Mouse (Mus musculus) gastrocnemius, adult 18-20 months (tissue): Measurements from ENCODE around the gene Hnf4a. TPM values are rescaled to one million over a fixed set of nuclear protein-coding genes. Genes with fewer than 3 reads are reported as not detected.

Experiments
- DNase-seq: peaks from one replicate; pipeline ENCODE4 v3.0.0; 2021; ENCODE audit warnings: low spot score
- total RNA-seq, 2 experiments: library from RNA; stranded (reverse); gene quantifications; 2 replicates each; pipeline ENCODE4 v1.2.3; 2021

Hnf4a gene
- total RNA-seq, 2 experiments from 2014 or later = 0.21 to 0.28 TPM

DNA sequence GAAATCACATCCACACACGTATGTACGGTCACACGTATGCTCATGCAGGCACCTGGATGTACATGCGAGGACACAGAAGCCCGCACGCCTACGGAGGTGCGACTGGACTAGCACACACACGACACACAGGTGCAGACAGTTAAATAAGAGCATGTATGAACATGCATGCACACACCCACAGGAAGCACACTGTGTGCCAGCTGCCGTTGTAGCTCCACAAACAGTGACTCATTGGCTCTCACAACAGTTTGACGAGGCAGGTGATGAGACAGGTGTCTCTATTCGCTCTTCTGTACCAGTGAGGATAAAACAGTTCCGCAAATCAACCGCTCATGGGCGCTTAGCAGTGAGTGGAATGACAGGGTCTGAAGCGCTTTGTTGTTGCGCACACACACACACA, 16.0 kb upstream of the Hnf4a start:
- DNase-seq = no peak

- DNase-seq = no peak
Measured at GRCm38 (mm10) chr2:163491351-163491750, 15.3 kb upstream of the Hnf4a start.

DNA sequence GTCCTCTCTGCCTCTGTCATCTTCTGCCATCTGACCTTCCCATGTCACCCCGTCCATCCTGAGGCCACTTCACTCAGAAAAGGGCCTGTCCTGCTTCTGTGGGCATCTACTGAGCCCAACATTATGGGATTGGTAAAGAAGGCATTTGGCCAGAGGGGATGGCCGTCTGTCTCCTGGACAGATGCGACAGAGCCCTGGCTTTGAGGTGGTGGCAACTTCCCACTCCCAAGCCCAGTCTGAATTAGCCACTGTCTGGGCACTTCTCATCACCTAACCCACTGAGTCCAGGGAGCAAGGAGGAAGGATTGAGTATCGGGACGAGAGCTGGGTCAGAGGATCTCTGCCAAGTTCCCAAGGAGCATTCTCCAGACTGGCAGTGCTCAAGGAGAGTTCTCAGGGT, 14.6 kb upstream of the Hnf4a start, which contains the start of gene R3hdml:
Gene R3hdml, plus strand, starts transcription at position 301 of the 400 bp plus-strand sequence.
- no peak for DNase-seq

DNA sequence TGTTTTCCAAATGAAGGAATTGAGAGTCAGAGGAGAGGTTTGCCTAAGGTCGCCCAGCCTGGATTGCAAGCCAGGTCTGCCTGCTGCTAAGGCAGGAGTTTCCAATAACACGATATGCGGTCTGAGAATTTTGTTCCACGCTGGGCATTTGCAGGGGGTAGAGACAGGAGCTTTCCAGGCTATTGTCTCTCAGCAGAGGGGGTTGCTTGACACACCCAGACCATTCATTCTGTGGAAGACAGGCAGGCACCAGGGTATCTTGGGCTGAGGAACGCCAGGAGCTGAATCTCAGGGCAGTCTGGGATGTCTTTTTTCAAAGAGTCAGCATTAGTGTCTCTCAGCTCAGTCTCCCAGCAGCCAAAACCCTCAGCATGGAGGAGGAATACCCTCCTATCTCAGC, 13.6 kb upstream of the Hnf4a start:
- no peak for DNase-seq

DNA sequence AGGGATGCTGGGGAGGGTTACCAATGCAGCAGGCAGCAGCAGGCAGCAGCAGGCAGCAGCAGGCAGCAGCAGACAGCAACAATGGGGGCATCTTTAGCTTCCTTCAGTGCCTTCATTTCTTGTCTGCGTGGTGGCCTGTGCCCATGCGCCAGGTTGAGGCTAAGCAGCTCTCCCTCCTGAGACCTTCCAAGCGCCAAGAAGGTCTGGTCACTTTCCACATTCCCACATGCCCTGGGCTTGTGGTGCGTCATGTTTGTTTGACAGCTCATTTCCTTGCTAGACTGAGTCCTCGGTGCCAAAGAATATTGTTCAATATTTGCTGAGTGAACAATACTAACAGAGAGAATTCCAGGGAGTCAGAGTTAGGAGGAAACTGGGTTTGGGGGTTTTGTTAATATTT, 12.6 kb upstream of the Hnf4a start:
- DNase-seq = no peak

DNA sequence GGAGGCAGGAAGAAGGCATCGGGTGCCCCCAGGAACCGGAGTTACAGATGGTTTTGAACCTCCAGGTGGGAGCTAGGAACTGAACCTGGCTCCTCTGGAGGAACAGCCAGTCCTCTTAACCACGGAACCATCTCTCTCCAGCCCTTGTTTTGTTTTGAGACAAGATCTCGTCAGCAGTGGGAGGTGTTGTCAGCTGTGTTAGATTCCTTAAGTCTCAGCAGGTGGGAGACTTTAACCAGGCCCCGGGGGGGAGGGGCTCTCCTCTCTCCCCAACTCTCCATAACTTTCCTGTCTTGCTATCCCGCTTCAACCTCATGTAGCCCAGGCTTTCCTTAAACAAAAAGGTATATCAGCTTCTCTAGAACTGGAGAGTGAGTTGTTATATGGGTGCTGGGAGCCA, 12.2 kb upstream of the Hnf4a start:
- no peak for DNase-seq

DNA sequence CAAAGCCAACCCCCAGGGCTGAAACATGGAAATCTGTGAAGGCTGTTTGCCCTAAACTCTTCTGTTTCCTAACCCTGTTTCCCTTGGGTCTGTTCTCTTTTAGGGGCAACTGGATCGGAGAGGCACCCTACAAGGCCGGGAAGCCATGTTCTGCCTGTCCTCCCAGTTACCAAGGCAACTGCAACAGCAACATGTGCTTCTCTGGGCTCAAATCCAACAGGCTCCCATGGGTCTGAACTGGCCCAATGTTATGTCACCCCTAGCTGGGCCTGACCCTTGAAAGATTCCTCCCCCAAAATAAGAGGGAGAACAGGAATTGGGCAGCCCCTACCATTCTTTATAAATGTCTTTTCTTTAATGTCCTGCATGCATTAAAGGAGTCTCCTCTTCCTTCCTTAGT, 4.4 kb upstream of the Hnf4a start:
- DNase-seq = no peak

- no peak for DNase-seq
Measured at GRCm38 (mm10) chr2:163503191-163503590, 3.4 kb upstream of the Hnf4a start.

DNA sequence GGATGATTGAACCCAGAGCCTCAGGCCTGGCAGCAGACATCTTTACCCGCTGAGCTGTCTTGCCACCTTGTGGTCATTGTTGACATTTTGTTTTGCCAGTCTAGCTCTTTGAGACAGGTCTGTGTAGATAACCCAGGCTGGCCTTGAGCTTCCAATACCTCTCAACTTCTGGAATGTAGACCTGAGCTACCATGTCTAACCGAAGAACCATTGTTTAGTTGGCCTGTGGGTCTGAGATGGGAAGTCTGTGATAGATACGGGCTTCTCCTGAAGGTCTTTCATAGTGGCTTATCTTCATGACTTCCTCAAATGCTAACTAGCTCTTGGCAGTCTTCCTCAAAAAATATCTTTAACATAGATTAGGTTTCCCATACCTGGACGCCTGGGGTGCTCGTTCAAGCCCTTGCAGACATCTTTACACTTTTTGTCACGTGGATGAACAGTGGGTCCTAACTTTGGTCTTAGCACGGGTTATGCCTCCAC, 19.2 kb downstream of the Hnf4a start:
- no peak for DNase-seq

GRCm38 (mm10) chr2:163527497-163527896, 20.9 kb downstream of the Hnf4a start:
- no peak for DNase-seq

DNA sequence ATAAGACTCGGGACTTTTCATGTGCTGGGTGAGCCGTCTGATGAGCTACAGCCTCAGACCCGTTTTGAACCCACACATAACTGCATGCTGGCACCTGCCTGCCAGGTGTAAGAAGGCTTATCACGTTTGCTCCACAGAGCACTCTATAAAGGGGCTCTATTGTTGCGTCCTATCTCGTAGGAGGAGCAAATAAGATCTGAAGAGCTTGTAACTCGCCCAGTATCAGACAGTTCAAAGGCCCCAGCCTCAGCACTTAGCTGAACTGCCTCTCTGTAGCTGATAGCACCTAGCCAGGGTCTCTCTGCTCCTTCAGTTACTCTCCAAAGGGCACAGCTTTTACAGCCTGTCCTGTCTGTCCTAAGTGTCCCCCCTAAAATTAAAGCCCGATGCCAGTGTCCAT, 23.8 kb downstream of the Hnf4a start:
- no peak for DNase-seq

GRCm38 (mm10) chr2:163531917-163532316, 25.3 kb downstream of the Hnf4a start:
- peak; percentile 83 for DNase-seq

GRCm38 (mm10) chr2:163533226-163533625, 26.6 kb downstream of the Hnf4a start:
- DNase-seq = no peak

DNA sequence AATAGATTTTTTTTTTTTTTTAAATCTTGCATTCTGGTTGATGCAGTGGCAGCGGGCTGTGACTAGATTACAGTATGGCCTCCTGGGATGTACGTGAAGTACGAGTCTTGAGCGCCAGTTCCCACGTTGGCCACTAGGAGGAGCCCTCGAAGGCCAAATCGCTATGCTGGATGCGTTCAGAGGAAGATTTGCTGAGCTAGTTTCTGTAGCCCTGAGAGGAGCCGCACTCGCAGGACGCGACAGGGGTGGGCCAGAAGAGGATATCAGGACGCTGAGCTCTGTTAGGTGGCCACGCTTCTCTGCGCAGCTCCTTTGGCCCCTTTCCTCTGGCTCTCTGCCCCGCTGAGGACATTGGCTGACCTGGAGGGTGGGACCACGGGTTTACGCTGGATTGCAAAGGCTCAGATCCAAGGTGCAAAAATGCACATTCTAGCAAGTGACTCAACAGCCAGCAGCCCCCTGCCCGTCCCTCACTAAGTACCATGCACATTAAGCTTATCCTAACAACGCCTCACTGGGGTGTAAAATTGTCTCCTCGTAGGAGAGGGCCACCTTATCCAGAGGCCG, 28.4 kb downstream of the Hnf4a start:
- peak; percentile 88 for DNase-seq

- DNase-seq = no peak
Measured at GRCm38 (mm10) chr2:163537443-163537842, 30.8 kb downstream of the Hnf4a start.

- no peak for DNase-seq
Measured at GRCm38 (mm10) chr2:163538410-163538809, 31.8 kb downstream of the Hnf4a start.

GRCm38 (mm10) chr2:163539321-163540040, 32.9 kb downstream of the Hnf4a start:
- DNase-seq = no peak

- no peak for DNase-seq
Measured at GRCm38 (mm10) chr2:163540231-163541117, 33.9 kb downstream of the Hnf4a start.

DNA sequence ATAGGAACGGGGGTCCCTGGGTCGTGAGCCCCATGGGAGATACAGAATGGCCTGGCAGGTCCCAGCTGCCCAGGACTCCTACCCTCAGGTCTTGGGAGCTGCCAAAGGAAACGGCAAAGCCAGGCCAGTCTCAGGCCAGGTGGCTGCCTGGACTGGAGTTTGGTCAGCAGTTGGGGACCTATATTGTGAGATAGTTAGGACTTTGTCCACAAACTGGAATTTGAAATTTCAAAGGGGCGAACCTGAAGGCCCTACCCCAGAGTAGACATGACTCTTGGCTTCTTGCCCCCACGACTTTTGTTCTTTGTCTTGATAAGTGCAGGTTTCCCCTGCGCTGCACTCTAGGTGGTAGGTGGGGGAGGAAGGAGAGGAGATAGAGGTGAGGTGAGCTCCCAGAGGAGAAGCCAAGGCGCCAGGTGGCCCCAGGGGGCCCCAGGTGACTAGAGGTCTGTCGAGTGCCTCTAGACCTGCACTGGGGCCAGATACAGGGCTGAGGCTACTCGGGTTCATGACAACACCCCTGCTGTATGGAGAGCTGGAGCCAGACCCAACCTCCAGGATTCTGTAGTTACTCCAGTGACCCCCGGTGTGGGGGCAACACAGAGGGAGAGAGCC, 35.1 kb downstream of the Hnf4a start:
- no peak for DNase-seq

- DNase-seq = no peak
Measured at GRCm38 (mm10) chr2:163542674-163543073, 36.1 kb downstream of the Hnf4a start.

- DNase-seq = no peak
Measured at GRCm38 (mm10) chr2:163546623-163547318, 40.2 kb downstream of the Hnf4a start.
